Mouse (Mus musculus) cerebellum, adult 11 months (tissue): ENCODE results near the gene Phb.

Experiments used
- DNase-seq: peaks from one replicate; pipeline ENCODE4 v3.0.0; 2022

Phb gene

DNA sequence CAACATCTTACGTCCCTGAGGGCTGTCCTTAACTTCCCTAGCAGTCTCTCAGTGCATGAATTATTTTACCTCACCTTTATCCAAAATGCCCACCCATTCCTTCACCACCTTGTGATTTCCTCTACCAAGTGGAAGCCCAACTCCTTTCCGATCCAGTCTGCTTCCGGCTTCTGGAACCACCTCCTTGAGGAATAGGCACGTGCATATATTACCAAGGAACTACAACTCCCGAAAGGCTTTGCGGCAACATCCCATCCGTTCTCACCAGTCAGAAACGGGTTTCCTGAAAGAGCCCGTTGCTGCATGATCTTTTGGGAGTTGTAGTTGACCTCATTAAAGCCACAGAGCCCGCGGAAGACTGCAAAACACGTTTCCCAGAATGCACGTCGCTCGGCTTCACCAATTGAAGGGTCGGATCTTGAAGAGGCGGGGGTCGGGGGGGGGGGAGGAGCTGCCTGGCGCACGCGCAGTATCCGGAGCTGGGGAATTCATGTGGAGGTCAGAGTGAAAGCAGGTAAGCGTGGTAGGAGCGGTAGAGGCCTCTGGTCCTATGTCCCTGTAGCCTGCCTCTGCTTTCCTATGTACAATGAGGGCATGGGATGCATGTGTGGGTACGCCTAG, at the start of gene Phb:
Gene Phb (plus strand): TSS at position 429 of the 621 bp plus-strand sequence.
- peak; percentile 91 for DNase-seq

DNA sequence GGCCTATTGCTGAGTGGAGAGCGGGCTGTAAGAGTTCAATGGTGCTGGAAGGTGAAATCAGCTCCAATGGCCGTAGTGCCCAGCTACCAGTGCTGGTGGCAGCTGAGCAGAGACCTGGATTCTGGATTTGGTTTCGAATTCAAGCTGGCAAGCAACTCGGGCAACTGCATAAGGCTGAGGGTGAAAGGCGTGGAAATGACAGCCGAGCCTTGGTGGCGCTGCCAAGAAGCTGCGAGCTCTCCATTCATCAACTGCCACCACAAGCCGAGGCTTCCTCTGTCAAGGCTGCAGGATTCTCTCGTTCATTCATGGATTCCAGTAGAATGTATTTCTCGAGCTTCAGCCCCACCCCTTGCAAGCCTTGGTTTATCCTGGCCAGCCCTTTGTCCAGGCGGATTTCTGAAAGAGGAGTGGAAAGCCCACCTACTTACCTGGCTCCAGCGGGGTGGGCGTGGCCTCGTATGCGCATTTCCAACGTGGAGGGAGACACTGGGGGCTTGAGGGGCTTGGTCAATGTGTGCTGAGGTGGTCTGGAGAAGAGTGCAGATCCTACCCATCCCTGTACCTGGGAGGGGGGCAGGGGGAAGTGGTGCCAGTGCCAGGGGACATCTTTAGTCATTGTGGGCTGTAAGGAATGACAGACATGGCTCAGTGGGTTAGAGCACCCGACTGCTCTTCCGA, 48.8 kb upstream of the Phb start:
- no peak for DNase-seq

DNA sequence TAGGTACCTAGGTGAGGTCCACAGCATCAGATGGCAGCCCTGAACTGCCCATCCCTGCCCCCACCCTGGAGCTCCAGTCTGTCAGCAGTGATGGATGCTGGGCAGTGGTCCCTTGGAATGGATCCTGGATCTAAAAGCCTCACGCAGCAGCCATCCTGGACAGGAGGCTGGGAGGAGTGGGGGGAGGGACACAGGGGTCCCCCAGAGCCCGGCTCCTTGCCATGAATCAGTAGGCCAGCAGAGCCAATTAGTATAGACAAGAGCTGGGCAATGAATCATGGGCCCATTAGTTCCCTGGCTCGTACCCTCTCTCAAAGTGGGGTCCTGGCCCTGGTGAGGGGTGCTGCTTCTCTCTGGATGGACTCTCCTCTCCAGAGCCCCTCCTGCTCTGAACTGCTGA, 47.7 kb upstream of the Phb start:
- DNase-seq: no peak

DNA sequence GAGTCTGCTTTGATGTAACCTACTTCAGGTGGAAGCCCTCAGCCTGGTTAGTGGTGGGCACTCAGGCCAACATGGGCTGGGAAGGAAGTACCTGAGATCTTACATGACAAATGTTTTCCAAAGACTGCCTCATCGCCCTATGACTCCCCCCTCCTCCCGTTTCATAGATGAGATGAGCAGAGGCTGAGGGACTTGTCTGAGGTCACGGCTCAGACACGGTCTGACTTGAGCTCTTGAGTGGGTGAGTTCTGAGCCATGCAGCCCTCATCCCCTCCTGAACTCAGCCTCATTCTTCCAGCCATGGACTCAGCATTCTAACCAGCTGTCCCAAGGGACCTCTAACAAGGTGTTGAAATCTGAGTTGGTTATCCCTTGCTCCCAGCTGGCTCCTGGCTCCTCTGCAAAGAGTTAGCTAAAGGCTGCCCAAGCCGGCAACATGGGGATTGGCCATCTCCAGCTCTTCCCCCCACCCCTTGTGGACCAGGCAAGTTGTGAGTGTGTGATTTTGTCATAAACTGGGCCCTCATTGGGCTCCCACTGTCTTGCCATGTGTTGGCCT, 46.8 kb upstream of the Phb start:
- no peak for DNase-seq

DNA sequence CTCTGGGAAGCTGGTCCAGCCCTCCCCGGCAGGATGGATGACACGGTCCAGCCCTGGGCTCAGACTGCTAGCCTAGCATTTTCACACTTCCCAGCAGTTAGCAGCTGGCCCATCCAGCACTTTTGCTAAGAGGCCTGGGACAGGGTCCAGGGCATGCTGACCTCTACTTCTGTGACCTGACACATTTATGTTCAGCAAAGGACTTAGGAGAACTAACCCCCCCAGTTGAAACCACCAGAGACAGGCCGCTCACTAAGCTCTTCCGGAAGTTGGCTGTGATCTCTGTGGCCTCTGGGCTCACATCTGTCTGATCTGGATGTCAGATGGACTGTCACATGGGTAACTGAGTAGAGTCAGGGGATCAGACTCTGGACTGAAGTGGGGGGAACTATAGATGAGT, 45.7 kb upstream of the Phb start:
- DNase-seq: no peak

DNA sequence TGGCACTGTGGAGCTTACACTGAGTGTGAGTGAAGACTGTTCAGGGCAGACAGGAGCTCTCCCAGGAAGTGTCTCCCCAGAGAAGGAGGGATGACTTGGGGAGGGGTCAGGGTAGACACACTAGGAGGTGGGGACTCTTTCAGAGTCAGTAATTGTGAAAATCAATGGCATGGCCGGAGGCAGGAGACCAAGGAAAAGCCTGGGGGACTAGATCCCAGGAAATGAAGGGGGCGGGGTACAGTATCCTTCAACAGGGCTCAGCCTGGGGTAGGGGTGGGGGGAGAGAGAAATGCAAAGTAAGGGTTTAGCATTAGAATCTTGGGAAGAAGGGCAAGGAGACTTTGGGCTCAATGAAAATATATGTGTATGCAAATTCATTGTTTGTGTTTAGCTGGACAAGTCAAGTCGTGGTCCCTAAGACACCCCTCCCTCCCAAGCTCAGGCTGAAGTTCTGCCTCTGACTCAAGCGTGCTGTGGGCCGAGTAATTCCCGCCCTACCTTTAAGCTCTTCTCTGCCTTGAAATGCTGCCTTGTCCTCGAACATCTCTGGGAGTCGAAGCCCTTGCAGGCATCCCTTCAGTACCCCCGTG, 45.1 kb upstream of the Phb start:
- no peak for DNase-seq

DNA sequence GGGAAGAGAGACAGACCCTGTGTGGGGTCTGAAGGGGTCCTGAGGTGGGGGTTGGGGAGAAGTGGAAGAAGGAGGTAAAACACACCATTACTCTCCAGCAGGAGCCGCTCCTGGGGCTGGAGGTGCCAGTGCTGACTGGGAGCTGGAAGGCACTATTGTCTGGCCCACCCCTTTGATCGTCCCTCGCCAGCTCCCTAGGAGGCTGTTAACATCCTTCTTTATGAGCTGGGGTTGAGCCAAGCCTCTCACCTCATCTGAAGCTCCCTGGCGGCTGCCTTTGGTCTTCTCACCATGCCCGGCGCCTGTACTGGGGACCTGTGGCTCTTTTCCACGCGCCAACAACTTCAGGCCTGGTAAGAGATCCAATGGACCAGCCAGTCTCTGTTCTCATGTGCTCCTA, 44.3 kb upstream of the Phb start:
- no peak for DNase-seq

DNA sequence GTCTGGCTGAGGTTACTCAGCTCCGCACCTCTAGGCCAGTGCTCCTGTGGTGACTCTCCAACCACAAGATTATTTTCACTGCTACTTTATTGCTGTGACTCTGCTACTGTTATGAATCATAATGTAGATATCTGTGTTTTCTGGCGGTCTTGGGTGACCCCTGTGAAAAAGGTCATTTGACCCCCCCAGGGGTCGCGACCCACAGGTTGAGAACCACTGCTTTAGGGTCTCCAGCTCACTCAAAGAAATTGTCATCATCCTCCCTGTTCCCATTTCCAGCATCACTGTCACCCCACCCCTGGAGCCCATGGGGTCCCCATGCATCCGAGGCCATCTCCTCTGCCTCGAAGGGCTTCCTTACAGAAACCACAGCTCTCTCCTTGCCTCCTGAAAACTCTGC, 36.2 kb upstream of the Phb start:
- no peak for DNase-seq

DNA sequence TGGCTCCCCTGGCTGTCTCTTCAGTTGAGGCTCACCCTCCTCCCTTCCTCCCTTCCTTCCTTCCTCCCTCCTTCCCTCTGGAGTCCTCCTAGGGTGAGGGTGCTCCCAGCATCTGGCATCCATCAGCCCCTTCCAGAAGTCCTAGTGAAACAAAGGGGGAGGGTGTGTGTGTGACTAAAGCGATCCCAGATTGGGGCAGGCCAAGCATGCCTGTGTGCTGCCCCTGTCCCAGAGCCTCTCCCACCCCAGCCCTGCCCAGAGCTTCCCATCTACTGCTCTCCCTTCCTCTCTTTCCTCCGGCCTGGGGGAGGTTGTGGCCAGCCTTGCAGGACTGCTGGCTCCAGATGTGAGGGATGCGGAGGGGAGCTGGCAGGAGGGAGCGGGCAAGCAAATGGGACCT, 35.5 kb upstream of the Phb start:
- no peak for DNase-seq

DNA sequence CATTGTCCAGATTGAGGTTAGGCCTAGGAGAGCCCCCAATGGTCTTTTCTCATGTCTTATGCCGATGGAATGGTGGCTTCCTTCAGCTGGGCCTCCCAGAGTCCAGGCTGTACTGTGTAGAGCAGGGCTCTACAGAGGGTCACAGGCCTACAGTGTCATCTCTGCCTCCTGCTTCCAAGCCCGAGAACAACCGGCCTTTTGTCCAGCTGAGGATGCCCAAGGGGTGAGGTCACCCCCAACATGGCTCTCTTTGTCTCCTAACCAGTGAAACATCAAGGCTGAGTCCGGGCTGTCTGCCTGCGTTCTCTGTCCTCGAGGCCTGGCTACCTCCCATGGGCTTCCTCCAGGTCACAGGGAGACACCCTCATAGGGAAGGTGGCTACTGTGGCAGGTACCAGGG, 34.3 kb upstream of the Phb start:
- DNase-seq: no peak

DNA sequence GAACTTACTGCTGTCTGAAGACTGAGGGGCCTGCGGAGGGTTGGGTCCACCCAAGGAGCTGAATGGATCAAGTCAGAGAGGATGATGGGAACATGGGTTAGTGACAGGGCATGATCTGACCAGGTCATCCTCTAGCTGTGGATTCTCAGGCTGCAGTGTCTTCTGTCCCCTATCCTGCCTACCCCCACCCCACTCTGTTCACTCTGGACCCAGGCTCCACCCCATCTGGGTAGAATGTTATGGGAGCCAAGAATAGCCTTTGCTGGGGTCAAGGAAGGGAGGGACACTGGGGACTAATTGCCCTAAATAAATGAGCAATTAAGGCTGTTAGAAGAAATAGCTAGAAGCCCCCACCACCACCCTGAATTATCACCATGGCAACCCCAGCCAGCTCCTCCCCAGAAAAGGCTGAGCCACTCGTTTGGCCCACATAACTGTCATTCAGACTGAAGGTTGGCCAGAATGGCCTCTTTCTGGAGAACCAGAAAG, 33.2 kb upstream of the Phb start:
- no peak for DNase-seq

DNA sequence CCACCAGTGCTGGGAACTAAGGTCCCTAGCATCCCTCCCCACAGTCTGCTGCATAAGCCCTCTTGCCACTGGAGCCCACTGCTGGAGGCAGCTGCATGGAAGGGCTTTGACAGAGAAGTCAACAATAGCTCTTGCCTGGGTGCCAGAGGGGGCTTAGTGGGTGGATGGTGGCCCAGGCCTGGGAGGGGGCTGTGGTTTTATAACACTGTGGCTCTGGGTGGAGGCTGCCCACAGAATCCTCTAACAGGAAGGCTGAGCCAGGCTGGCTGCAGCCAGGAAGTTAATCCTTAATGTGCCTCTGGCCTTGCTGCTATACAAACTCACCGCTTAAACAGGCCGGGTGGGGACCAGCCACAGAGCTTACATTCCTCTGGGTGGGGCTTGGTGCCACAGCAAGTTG, 31.7 kb upstream of the Phb start:
- no peak for DNase-seq

DNA sequence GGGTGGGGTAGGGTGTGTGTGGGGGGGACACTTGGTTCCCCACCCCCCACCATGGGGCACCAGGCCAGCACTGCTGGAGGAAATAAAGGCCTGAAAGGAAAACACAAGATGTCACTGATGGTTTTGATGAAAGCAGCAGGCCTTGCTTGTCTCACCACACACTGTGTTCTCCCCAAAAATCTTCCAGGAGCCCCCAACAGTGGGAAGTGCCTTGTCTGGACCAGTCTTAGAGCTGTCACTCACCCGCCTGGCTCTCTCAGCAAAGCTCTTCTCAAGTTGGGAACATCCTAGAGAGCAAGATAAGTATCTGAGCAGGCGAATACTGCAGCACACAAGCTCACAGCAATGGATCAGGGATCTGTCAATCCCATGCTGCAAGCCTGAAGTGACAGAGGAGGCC, 26.0 kb upstream of the Phb start:
- DNase-seq: no peak

DNA sequence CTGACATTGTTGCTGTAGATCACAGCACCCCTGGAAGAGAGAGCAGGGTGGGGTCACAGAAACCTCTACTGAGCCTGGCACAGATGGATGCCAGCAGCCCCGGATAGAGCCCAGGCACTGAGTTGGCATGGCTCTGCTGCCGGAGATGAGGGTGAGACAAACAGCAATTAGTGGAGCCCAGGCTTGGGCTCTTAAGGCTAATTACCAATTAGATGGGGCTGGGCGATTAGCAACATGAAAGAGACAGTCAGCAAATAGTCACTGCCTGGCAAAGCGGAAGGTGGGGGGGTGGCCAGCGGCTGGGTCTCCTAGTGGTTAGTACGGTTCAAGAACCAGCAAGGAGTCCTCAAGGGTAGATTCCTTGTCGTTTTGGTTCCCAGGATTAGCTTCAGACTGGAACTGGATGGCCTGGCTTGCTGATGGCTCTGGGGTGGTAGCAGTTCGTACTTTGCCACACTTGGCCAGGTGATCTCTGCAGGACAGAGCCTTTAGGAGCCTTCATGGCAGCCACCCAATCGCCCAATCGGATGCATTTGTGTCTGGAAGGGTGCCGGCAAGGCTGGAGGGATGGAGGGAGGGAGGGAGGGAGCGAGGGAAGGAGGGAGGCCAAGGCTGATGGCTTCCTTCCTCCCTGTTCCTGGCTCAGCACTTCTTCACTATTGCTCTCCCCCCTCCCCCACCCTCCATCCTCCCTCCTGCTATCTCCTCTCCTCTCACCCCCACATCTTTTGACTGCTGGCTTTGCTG, 24.1 kb upstream of the Phb start:
- no peak for DNase-seq

DNA sequence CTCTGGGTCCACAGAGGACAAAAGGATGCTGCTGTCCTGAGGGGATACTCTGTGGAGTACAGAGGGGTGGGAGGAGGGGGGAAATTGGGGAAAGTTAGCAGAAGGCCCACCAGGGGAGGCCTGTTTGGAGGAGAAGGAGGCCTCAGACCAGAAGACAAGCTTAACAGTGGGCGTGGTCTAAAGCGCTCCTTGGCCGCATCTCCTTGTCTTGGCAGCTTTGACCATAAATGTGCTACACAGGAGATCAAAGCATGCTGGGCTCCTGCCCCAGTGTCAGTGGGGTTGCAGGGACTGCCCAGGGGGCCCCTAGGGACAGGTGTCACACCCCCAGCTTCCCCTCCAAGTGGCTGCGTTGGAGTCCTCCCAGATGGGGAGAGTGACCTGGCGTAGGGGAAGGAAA, 22.9 kb upstream of the Phb start:
- no peak for DNase-seq

DNA sequence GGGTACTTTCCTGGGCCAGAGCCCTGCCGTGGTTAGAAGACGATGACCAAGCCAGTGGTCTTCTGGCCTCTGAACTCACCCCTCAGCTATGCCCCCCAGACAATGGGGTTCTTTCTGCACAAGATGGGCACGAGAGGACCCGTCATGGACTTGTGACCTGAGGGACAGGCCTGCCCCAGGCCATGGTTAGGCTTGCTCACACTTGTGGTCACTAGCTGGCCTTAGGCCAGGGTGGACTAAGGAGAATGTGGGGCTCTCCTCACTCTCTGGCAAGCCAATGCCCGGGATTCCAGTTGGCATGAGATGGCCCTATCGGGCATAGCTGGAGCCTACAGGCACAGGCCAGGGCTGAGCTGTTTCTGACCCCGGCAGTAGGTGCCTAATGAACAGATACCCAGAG, 22.4 kb upstream of the Phb start:
- no peak for DNase-seq

DNA sequence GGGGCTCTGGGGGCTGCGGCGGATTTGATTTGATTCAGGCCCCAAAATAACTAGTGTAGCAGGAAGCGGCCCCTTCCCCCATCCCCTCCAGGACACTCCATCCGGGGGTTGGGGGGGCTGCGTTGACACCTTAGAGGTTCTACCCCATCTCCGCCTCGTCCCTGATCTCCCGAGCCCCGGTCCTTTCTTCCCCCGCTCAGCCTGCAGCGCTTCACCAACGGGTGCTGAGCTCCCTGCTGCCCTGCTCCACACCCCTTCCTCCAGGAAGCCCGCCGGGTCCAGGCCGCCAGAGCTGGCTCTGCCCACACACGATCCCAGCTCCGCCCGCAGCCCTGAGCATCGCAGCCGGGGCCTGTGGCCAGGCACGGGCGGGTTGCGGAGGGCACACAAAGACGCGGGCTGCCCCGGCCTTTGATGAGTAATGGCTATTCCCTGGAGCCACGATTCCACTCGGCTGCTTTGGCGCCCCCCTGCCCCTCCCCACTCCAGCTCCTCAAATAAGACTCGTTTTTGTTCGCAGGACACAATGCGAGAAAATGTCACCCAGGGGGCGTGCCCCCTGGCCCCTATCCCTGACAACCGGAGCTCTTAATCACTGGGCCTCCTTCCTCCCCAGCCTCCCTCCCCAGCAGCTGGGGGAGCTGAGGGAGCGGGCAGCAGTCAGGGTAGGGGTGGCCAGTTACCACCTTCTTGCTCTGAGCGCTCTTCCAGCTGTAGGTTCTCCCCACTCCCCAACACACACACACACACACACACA, 21.2 kb upstream of the Phb start:
- no peak for DNase-seq

DNA sequence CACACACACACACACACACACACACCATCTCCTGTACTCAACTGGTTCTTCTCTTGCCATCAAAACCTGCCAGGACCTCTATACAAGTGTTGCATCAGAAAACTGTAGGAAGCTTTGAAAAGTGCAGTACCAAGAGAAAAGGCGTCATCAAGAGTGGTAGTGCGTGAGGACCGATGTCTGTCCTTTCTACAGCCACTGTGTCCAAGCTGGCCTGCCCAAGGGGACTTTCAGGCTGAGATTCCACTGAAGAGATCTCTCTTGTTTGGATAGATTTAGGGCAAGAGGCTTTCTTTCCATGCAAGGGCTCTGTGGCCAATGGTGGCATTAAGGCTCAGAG, 20.6 kb upstream of the Phb start:
- no peak for DNase-seq

DNA sequence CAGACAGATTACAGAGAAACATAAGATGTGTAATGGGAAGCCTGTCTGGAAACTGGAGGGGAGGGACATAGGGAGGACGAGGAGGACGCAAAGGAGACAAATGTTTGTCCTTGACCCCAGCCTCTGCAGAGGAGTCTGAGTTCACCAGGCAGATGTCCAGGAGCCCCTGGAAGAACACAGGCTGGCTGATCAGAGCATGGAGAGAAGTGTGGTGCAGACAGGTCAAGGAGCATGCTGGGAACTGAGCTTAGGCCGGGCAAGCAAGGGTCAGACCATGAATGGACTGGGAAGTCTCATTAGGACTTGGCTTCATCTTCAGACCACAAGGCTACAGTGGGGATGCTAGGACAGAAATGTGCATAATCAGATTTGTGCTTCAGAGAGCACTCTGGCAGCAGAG, 19.0 kb upstream of the Phb start:
- no peak for DNase-seq

DNA sequence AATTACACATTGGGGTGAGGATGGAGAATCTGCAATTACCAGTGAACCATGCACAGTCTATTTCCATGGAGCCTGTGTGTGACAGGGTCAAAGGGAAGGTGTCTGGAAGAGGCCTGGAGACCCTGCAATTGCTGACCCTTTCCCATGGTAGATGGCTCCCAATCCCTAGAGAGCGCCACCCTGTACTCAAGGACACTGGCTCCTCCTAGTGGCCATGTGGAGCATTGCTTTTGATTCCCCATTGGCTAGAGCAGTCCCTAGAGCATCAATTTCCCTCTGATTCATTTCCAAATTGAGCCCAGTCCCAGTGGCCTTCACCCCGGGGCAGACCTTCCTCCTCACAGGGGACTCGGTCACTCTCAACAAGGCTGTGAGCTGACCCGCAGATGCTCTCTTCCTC, 17.9 kb upstream of the Phb start:
- DNase-seq: peak; percentile 45

DNA sequence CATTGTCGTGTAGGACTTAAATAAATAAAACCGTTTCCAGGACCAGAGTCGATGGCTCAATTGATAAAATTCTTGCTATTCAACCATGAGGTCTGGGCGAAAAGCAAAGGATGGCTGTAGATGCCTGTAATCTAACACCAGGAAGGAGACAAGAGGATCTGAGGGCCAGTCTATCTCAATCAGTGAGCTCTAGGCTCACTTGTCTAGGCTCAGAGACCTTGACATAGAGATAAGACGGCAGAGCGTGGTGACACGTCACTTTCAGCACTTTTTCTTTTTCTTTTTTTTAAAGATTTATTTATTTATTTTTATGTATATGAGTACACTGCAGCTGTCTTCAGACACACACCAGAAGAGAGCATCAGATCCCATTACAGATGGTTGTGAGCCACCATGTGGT, 17.2 kb upstream of the Phb start:
- no peak for DNase-seq

DNA sequence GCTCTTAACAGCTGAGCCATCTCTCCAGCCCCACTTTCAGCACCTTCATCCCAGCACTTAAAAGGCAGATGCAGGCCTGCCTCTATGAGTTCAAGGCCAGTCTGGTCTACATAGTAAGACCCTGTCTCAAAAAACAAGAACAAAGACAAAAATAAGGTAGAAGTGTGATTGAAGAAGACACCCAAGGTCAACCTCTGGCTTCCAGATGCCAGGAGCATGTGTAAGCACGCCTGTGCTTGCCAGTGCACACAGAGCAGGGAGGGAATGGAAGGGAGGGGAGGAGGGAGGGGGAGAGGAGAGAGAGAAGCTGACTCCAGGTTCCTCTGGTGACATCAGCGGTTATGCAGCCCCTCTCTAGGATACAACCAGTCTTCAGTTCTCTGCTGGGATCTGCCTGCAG, 16.8 kb upstream of the Phb start:
- DNase-seq: no peak

DNA sequence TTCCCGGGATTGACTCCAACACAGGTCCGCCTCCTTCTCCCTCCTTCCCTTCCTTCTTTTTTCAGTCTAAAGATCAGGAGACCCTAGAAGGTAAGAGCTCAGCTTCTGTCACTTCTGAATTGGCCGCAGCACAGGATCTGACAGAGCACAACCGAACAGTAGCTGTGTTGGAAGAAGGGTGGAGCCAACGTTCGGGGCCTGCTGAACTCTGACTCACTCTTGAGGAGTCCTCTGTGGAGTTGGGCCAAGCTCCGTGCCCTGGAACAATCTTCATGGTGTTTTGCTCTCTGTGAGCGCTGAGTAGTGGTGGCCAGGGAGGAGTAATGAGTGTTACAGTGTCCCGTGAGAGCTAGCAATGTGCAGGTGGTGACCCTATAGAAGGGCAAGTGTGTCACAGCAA, 15.8 kb upstream of the Phb start:
- DNase-seq: no peak
